Mouse (Mus musculus): ENCODE measurements around the gene Gpr150.

- TF ChIP-seq CTCF (IDR thresholded peaks at IDR 0.05; ENCODE audit: control insufficient read depth, insufficient read depth, insufficient read length), result no peak
- TF ChIP-seq CEBPB (IDR thresholded peaks at IDR 0.05; ENCODE audit: low read depth), result no peak
Observed at GRCm38 (mm10) chr13:76044971-76045370, 11.8 kb downstream of the Gpr150 start.
